Mouse (Mus musculus): ENCODE measurements around the gene Hdac4.

- TF ChIP-seq CTCF (IDR thresholded peaks at IDR 0.05) (no peak), EP300 (IDR thresholded peaks at IDR 0.05) (no peak)
Observed at GRCm38 (mm10) chr1:92099502-92099901, 96.0 kb downstream of the Hdac4 start.
